Mouse (Mus musculus) hindbrain, embryonic 14.5 days (tissue): ENCODE results near the gene Akain1. TPM values are rescaled to one million over a fixed set of nuclear protein-coding genes. Genes with fewer than 3 reads are reported as not detected.

Experiments
- ATAC-seq: fragments of 200-750 bp; cut with Nextera tagmentation; 2 replicates; pipeline ENCODE4 v1.8.0; 2017; ENCODE audit warnings: moderate number of reproducible peaks, mild to moderate bottlenecking, moderate TSS enrichment, moderate library complexity; ENCODE audit not compliant: low FRiP score
- DNase-seq: peaks from one replicate; pipeline ENCODE4 v3.0.0-alpha.2; 2015; ENCODE audit warnings: low spot score
- H3K27ac ChIP-seq: fragments of 300-500 bp; sonication (generic); 2 replicates; pipeline ENCODE4 v1.5.1; 2014; ENCODE audit warnings: mild to moderate bottlenecking, moderate library complexity
- H3K27me3 ChIP-seq: fragments of 300-500 bp; sonication (generic); 2 replicates; pipeline ENCODE4 v1.6.1; 2014; ENCODE audit warnings: mild to moderate bottlenecking, low read length, mixed read lengths; ENCODE audit not compliant: control insufficient read depth, insufficient read depth
- H3K36me3 ChIP-seq: fragments of 300-500 bp; sonication (generic); replicated peaks from 2 replicates; pipeline ENCODE4 v1.6.1; 2014; ENCODE audit not compliant: control insufficient read depth, insufficient read depth
- H3K4me1 ChIP-seq: fragments of 300-500 bp; sonication (generic); replicated peaks from 2 replicates; pipeline ENCODE4 v1.6.1; 2014; ENCODE audit warnings: antibody characterized with exemption, low read length, mixed read lengths; ENCODE audit not compliant: control insufficient read depth, insufficient read depth
- H3K4me2 ChIP-seq: fragments of 300-500 bp; sonication (generic); replicated peaks from 2 replicates; pipeline ENCODE4 v1.6.1; 2014; ENCODE audit warnings: mild to moderate bottlenecking, moderate library complexity
- H3K4me3 ChIP-seq: fragments of 300-500 bp; sonication (generic); replicated peaks from 2 replicates; pipeline ENCODE4 v1.5.1; 2014; ENCODE audit warnings: mild to moderate bottlenecking, low read length
- H3K9ac ChIP-seq: fragments of 300-500 bp; sonication (generic); 2 replicates; pipeline ENCODE4 v1.6.1; 2014
- H3K9me3 ChIP-seq: fragments of 300-500 bp; sonication (generic); 2 replicates; pipeline ENCODE4 v1.6.1; 2016; ENCODE audit warnings: low read length; ENCODE audit not compliant: control insufficient read depth
- WGBS: fragments of 180-500 bp; shearing (Covaris S2); extraction: QIAGEN DNeasy Blood & Tissue Kit; methylation state at CpG from one replicate; pipeline ENCODE4 v1.1.7; 2014; 5-methylcytosine and 5-hydroxymethylcytosine counted together
- polyA plus RNA-seq: library from polyadenylated mRNA; unstranded; fragments of >200 nt; fragmentation: Nextera tagmentation; extraction: Ambion mirVana; gene quantifications from 2 replicates; pipeline ENCODE4 v1.2.1, GENCODE M21; 2014

The Akain1 gene
- polyA plus RNA-seq, 1 experiment from 2014 or later = 2.1 TPM

- Histone ChIP-seq H3K4me1 (no peaks in the 10 kb centered on the region), H3K9me3 (no peaks in the 10 kb centered on the region), H3K27me3 (no peaks in the 10 kb centered on the region), H3K36me3 (no peaks in the 10 kb centered on the region), H3K27ac (no peak overlapping the region), H3K9ac (no peak overlapping the region), H3K4me3 (no peak overlapping the region), H3K4me2 (no peak overlapping the region)
- WGBS = 79% methylated on average over 4 of the region's 4 CpGs
- ATAC-seq = no peak
- DNase-seq = no peak
Measured at GRCm38 (mm10) chr17:69497315-69497714, 58.2 kb downstream of the Akain1 start.

GRCm38 (mm10) chr17:69498913-69499312, 59.8 kb downstream of the Akain1 start:
- no peak for ATAC-seq

GRCm38 (mm10) chr17:69499441-69499840, 60.3 kb downstream of the Akain1 start:
- no peak overlapping the region for H3K27ac ChIP-seq
- 17% methylated on average over 6 of the region's 6 CpGs for WGBS
- no peaks in the 10 kb centered on the region for H3K36me3 ChIP-seq
- no peak for DNase-seq
- no peaks in the 10 kb centered on the region for H3K4me1 ChIP-seq
- ATAC-seq = no peak
- H3K27me3 ChIP-seq = no peaks in the 10 kb centered on the region
- H3K9me3 ChIP-seq = no peaks in the 10 kb centered on the region
- no peak overlapping the region for H3K9ac ChIP-seq
- no peak overlapping the region for H3K4me3 ChIP-seq
- H3K4me2 ChIP-seq = no peak overlapping the region

More at GRCm38 (mm10) chr17:69498913-69499312, 59.8 kb downstream of the Akain1 start:
- Histone ChIP-seq H3K9me3 (no peaks in the 10 kb centered on the region), H3K4me2 (no peak overlapping the region), H3K27ac (no peak overlapping the region), H3K9ac (no peak overlapping the region), H3K36me3 (no peaks in the 10 kb centered on the region), H3K4me1 (no peaks in the 10 kb centered on the region), H3K4me3 (no peak overlapping the region), H3K27me3 (no peaks in the 10 kb centered on the region)
- WGBS = 62% methylated on average over 2 of the region's 2 CpGs
- no peak for DNase-seq

GRCm38 (mm10) chr17:69506070-69506469, 66.9 kb downstream of the Akain1 start:
- ATAC-seq = no peak
- no peak overlapping the region for H3K27ac ChIP-seq
- H3K36me3 ChIP-seq = no peaks in the 10 kb centered on the region
- no peaks in the 10 kb centered on the region for H3K27me3 ChIP-seq
- H3K9me3 ChIP-seq = no peaks in the 10 kb centered on the region
- H3K9ac ChIP-seq = no peak overlapping the region
- H3K4me1 ChIP-seq = no peaks in the 10 kb centered on the region
- H3K4me2 ChIP-seq = no peak overlapping the region
- 46% methylated on average over 3 of the region's 3 CpGs for WGBS
- no peak overlapping the region for H3K4me3 ChIP-seq
- DNase-seq = peak; percentile 76

GRCm38 (mm10) chr17:69516344-69516907, 77.3 kb downstream of the Akain1 start:
- no peak for DNase-seq
- Histone ChIP-seq H3K27ac (no peak overlapping the region), H3K9me3 (no peaks in the 10 kb centered on the region), H3K4me1 (no peaks in the 10 kb centered on the region), H3K27me3 (no peaks in the 10 kb centered on the region), H3K36me3 (no peaks in the 10 kb centered on the region), H3K4me2 (no peak overlapping the region), H3K9ac (no peak overlapping the region), H3K4me3 (no peak overlapping the region)
- no peak for ATAC-seq
- WGBS = 90% methylated on average over 4 of the region's 4 CpGs

GRCm38 (mm10) chr17:69531472-69531871, 92.3 kb downstream of the Akain1 start:
- no peaks in the 10 kb centered on the region for H3K9me3 ChIP-seq
- no peak overlapping the region for H3K4me2 ChIP-seq
- 53% methylated on average over 5 of the region's 5 CpGs for WGBS
- no peak overlapping the region for H3K27ac ChIP-seq
- no peaks in the 10 kb centered on the region for H3K27me3 ChIP-seq
- ATAC-seq (no peak), DNase-seq (no peak)
- H3K4me1 ChIP-seq = no peaks in the 10 kb centered on the region
- no peak overlapping the region for H3K4me3 ChIP-seq
- H3K9ac ChIP-seq = no peak overlapping the region
- H3K36me3 ChIP-seq = no peaks in the 10 kb centered on the region

Other genes starting within 250 kb of the Akain1 start
- 25.1 and 26.2 TPM in 2 replicates for gene Zbtb14, start 56.3 kb upstream of the Akain1 start, polyA plus RNA-seq